Mouse (Mus musculus): ENCODE measurements around the gene Cyp2d10. TPM values are rescaled to one million over a fixed set of nuclear protein-coding genes. Genes with fewer than 3 reads are reported as not detected.
"Not testable (repeated sequence)": the region's sequence is repeated elsewhere in the genome, so short reads cannot be mapped to it uniquely, and the experiment has no call there.

The Cyp2d10 gene
- polyA plus RNA-seq, 1 experiment from 2014 or later, result not detected

DNA sequence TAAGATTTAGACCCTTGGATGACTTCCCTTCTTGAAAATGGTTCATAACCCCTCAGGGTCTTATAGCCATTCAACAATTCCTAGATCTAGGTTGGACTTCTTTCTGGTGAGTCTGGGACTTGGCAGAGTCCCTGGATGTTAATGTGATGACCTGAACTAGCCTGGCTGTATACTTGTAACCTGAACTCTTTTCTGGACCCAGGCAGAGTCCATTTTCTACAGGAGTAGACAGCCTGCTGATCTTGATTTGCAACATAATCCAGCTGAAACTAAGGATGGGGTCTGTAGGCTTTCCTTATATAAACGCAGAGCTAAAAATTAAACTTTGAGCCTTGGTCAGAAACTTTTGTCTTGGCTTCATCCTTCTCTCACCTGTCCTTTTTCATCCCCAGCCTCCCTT is 11.6 kb upstream of the Cyp2d10 start:
- 100% methylated on average over 1 of the region's 1 CpGs for WGBS (ENCODE audit: missing documents)
- Histone ChIP-seq H3K79me2 (ENCODE audit: inconsistent target) (no peaks in the 10 kb centered on the region), H3K4me3 (ENCODE audit: inconsistent target) (no peak overlapping the region), H3K36me3 (ENCODE audit: inconsistent target) (no peaks in the 10 kb centered on the region), H3K27ac (no peak overlapping the region)

DNA sequence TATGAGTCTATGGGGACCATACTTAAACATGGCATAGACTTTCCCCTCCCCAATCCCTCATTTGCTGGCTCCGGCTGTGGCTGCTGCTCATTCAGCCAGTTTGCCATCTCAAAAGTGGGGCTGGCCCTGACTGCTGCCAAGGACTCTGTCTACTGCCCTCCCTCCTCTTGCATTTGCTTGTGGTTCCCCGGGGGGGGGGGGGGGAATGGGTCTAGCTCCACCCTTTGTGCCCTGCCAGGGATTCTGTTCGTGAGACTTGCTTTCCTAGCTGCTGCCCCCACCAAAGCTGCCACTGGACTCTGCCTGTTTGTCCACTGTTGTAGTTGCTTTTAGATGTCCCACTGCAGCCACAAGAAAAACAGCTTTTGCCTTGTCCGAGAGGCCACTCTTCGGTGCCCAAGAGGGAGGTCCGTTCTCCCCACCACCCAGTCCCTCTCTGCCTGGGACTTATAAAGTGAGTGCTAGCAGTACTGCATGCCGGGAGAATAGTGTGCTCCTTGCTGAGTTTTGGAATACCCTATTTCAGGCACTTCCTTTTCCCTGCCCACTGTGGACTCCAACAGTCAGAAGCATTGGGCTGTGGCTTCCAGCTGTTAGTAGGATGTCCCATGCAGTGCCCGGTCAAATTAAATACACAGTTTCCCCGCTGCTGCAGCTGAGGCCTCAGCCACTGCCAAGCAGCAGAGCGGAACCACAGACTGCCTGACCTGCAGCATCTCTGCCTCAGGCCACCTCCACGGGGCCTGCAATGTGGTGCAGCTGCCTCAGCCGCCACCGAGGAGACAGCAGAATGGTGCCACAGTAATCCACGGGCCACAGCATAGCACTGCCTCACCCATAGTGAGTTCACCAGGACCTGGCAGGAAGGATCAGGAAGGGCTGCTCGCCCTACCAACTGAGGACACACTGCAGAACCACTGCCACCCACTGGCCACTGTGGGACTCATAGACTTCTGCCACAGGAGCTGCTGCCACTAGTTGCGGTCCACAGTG is 10.1 kb upstream of the Cyp2d10 start:
- Histone ChIP-seq H3K36me3 (ENCODE audit: inconsistent target) (no peaks in the 10 kb centered on the region), H3K4me3 (ENCODE audit: inconsistent target) (no peak overlapping the region), H3K27ac (no peak overlapping the region), H3K79me2 (ENCODE audit: inconsistent target) (no peaks in the 10 kb centered on the region)
- 52% methylated on average over 16 of the region's 16 CpGs for WGBS (ENCODE audit: missing documents)

DNA sequence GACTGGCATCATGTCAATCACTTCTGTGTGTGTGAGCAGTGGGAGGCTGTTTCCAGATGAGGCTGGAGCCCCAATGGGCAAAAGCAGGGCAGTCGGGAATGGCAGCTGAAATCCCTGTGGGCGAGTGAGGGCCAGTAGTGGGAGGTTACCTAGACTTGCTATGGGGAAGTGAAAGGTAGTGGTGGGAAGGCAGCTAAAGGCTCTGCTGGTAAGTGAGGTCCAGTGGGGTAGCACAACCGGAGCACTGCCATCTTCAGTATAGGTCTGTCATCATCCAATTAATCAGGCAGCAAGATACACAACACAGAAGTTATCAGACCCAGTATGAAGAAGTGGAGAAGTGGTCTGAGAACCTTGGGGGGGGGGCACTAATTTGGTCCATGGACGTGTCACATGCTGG is 541 bp upstream of the Cyp2d10 start:
- no peak overlapping the region for H3K27ac ChIP-seq
- H3K79me2 ChIP-seq (ENCODE audit: inconsistent target), result no peaks in the 10 kb centered on the region
- H3K4me3 ChIP-seq (ENCODE audit: inconsistent target), result no peak overlapping the region
- 66% methylated on average over 4 of the region's 4 CpGs for WGBS (ENCODE audit: missing documents)
- no peaks in the 10 kb centered on the region for H3K36me3 ChIP-seq (ENCODE audit: inconsistent target)

DNA sequence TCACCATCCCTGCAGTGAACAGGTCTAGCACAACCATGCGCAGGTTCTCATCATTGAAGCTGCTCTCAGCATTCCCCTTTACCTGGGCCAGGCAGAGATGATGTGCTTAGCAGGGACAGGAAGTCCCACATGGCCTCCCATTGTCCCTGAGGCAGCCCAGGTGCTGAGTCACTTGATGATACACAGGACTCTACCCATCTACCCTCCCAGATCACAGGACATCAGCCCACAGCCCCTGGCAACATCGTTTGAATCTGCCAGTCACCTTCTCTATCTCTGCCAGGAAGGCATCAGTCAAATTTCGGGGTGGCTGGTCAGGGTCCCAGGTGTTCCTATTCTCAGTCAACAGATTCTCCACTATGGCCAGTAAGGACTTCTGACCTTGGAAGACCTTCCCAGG is 2.8 kb downstream of the Cyp2d10 start:
- H3K79me2 ChIP-seq (ENCODE audit: inconsistent target), result no peaks in the 10 kb centered on the region
- 84% methylated on average over 3 of the region's 3 CpGs for WGBS (ENCODE audit: missing documents)
- no peaks in the 10 kb centered on the region for H3K36me3 ChIP-seq (ENCODE audit: inconsistent target)
- no peak overlapping the region for H3K27ac ChIP-seq
- H3K4me3 ChIP-seq (ENCODE audit: inconsistent target), result no peak overlapping the region

DNA sequence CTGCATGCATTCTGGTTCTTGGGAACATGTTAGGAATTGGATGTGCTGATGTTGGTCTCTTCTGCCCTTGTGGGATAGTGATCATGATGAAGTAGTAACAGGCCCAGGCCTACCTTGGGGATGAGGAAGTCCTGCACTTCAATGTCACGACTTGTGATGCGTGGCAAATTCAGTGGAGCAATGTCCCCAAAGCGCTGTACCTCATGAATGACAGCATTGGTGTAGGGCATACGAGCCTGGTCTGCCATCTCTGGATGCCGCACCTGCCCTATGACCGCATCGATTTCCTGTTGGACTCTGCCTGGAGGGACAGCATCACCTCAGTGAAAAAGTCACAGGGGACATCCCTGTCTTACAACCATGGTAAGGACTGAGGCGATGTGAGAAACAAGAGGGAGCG is 3.4 kb downstream of the Cyp2d10 start:
- Histone ChIP-seq H3K27ac (no peak overlapping the region), H3K36me3 (ENCODE audit: inconsistent target) (no peaks in the 10 kb centered on the region), H3K4me3 (ENCODE audit: inconsistent target) (no peak overlapping the region), H3K79me2 (ENCODE audit: inconsistent target) (no peaks in the 10 kb centered on the region)
- WGBS (ENCODE audit: missing documents), result 96% methylated on average over 5 of the region's 9 CpGs

DNA sequence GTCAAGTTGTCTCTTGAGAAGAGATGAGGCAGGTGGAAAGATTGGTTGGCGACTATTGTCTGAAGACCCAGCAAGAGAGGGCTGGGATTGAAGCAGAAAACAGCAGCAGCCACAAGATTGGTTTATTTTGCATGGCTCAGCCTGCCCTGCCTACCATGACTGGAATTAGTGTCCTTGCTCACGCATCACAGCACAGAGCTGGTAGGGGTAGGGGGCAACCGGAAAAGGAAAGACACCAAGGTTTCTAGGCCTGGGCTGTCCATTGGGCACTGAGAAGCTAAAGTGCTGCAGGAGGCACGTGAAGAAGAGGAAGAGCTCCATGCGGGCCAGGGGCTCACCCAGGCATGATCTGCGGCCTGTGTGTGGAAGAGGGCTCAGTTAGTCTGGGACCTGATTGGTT is 4.3 kb downstream of the Cyp2d10 start:
- H3K27ac ChIP-seq, result no peak overlapping the region
- H3K36me3 ChIP-seq (ENCODE audit: inconsistent target), result no peaks in the 10 kb centered on the region
- no peak overlapping the region for H3K4me3 ChIP-seq (ENCODE audit: inconsistent target)
- no peaks in the 10 kb centered on the region for H3K79me2 ChIP-seq (ENCODE audit: inconsistent target)
- 86% methylated on average over 6 of the region's 6 CpGs for WGBS (ENCODE audit: missing documents)

DNA sequence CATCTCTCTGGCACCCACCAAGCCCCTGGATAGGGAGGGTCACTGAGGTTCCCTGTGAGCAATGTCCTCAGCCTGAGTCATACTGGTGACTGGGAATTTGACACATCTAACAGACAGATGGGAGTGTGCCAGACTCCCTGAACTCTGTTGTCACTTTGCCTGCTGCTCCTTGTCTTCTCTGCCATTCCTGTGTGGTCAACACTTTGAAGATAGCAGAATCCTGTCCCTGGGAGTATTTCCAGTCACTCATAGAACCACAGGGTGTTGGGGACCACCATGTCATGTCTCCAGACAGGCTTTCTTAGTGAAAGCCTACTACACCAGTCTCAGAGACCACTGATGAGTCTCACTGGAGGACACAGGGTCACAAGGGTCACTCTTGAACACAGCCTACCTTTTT is 4.9 kb downstream of the Cyp2d10 start:
- Histone ChIP-seq H3K27ac (no peak overlapping the region), H3K36me3 (ENCODE audit: inconsistent target) (no peaks in the 10 kb centered on the region), H3K4me3 (ENCODE audit: inconsistent target) (no peak overlapping the region), H3K79me2 (ENCODE audit: inconsistent target) (no peaks in the 10 kb centered on the region)

DNA sequence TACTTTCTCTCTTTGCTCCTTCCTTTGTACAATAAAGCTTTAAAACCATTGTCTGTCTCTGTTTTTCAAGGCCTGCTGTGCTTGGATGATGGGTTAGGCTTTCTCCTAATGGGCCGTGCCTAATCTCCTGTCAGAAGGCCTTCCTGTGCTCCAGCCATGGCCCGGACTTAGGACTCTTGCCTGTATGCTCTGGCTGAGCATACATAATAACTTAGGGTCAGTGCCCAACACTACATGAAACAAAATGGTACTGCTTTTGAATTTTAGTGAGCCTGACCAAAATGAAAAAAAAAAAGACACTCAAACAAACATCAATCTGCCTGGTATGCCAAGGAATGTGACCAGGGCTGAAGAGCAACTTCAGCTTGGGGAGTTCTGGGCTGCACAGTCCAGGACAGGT is 5.5 kb downstream of the Cyp2d10 start:
- H3K36me3 ChIP-seq (ENCODE audit: inconsistent target), result no peaks in the 10 kb centered on the region
- H3K79me2 ChIP-seq (ENCODE audit: inconsistent target), result no peaks in the 10 kb centered on the region
- WGBS (ENCODE audit: missing documents), result 85% methylated on average over 2 of the region's 2 CpGs
- no peak overlapping the region for H3K27ac ChIP-seq
- no peak overlapping the region for H3K4me3 ChIP-seq (ENCODE audit: inconsistent target)

DNA sequence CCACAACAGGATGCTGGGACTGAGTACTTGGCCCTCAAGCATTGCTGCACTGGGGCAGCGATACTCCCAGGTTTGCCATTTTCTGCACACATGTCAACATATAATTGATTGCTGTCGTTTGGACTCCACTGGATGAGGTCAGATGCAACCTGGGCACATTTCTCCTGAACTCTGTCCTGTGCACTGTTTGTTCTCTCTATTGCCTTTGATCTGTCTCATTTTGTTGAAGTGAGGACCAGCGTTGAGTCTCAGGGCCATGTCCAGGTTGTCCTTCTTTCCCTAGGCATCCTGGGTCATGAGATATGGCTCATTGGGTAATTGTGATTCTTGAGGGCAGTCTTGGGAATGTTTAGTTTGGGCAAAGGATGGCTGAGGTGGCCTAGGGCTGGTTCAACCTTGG is 11.0 kb downstream of the Cyp2d10 start:
- not testable (repeated sequence) for H3K4me3 ChIP-seq (ENCODE audit: inconsistent target); H3K27ac ChIP-seq; H3K79me2 ChIP-seq (ENCODE audit: inconsistent target); H3K36me3 ChIP-seq (ENCODE audit: inconsistent target)
- WGBS (ENCODE audit: missing documents), result 93% methylated on average over 3 of the region's 3 CpGs

DNA sequence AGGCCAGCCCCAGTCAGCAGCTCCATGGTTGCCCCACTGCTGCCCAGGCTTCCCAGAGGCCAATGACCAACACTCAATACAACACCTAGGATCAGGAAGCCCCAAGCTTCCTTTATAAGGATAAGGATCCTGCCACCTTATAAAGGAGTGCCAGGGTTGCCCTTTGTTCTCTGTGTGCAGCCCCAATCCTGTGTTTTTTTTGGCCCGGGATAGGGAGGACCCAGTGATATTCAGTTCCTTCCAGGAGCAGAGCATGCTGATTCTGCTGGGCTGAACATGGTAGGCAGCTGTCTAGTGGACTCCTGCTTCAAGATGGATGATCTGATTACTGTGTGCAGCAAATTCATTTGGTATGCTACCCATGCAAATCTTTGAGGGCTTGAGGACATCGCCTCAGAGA is 13.1 kb downstream of the Cyp2d10 start, which contains the start of gene Cyp2d11:
Cyp2d11 (minus strand) TSS at position 101 of the 400 bp plus-strand sequence.
- 93% methylated on average over 2 of the region's 2 CpGs for WGBS (ENCODE audit: missing documents)
- not testable (repeated sequence) for H3K79me2 ChIP-seq (ENCODE audit: inconsistent target); H3K4me3 ChIP-seq (ENCODE audit: inconsistent target); H3K36me3 ChIP-seq (ENCODE audit: inconsistent target); H3K27ac ChIP-seq

DNA sequence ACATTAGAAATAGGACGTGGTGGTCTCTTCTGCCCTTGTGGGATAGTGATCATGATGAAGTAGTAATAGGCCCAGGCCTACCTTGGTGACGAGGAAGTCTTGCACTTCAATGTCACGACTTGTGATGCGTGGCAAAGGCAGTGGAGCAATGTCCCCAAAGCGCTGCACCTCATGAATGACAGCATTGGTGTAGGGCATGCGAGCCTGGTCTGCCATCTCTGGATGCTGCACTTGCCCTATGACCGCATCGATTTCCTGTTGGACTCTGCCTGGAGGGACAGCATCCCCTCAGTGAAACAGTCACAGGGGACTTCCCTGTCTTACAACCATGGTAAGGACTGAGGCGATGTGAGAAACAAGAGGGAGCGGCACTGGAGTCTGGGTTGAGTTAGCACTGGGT is 17.1 kb downstream of the Cyp2d10 start:
- H3K27ac ChIP-seq; H3K4me3 ChIP-seq (ENCODE audit: inconsistent target); H3K36me3 ChIP-seq (ENCODE audit: inconsistent target); H3K79me2 ChIP-seq (ENCODE audit: inconsistent target): not testable (repeated sequence)
- 90% methylated on average over 8 of the region's 10 CpGs for WGBS (ENCODE audit: missing documents)

DNA sequence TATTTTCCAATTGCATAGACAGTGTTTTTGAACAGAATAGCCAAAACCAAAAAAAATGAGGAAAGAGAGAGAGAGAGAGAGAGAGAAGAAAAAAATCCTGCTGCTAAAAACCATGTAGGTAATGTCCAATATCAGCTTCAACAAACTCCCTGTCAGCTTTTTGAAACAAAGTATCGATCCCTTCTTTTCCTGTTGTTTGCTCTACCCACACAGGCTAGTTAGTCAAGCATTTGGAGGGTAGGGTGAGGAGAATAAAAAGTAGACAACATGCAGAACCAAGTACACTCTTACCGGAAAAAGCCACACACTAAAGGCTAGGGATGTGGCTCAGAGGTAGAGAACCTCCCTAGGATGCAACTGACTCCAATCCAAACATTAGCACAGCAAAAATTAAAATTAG is 21.3 kb downstream of the Cyp2d10 start:
- Histone ChIP-seq H3K27ac (no peak overlapping the region), H3K36me3 (ENCODE audit: inconsistent target) (no peaks in the 10 kb centered on the region), H3K79me2 (ENCODE audit: inconsistent target) (no peaks in the 10 kb centered on the region), H3K4me3 (ENCODE audit: inconsistent target) (no peak overlapping the region)
- WGBS (ENCODE audit: missing documents), result 94% methylated on average over 2 of the region's 2 CpGs

DNA sequence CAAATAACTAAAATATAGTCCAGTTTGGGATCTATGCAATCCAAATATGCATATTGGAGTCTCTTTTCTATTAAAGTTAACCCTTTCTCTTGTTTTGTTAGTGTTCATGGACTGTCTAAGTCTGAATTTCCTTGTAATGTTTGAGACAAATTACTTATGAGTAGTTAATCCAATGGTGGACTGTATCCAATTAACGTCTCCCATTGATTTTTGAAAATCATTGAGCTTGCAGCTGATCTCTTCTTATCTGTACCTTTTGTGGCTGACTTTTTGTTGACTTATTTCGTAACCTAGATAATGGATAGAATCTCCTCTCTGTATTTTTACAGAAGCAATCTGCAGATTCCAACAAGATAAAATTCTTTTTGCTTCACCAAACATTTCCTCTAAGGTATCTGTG is 24.6 kb downstream of the Cyp2d10 start:
- Histone ChIP-seq H3K79me2 (ENCODE audit: inconsistent target) (no peaks in the 10 kb centered on the region), H3K4me3 (ENCODE audit: inconsistent target) (no peak overlapping the region)
- 93% methylated on average over 2 of the region's 2 CpGs for WGBS (ENCODE audit: missing documents)

DNA sequence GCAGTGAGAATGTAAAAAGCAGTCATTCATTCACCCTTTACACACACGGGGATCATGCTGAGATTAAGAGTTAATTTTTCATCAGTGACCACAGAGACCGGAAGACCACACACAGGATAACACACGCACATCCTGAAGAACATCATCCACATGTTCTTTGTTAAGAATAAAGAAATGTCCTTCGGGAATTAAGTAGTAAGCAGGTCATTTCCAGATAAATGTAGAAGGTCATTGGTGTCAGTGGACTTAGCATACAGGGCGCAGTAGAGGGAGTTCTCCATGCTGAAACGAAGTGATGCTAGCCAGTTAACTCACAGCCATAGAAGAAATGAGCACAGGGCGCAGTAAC is 26.3 kb downstream of the Cyp2d10 start:
- H3K27ac ChIP-seq, result no peak overlapping the region
- no peaks in the 10 kb centered on the region for H3K79me2 ChIP-seq (ENCODE audit: inconsistent target)
- 55% methylated on average over 7 of the region's 7 CpGs for WGBS (ENCODE audit: missing documents)
- no peak overlapping the region for H3K4me3 ChIP-seq (ENCODE audit: inconsistent target)
- no peaks in the 10 kb centered on the region for H3K36me3 ChIP-seq (ENCODE audit: inconsistent target)

More for the DNA sequence above, 24.6 kb downstream of the Cyp2d10 start:
- Histone ChIP-seq H3K27ac (no peak overlapping the region), H3K36me3 (ENCODE audit: inconsistent target) (no peaks in the 10 kb centered on the region)

DNA sequence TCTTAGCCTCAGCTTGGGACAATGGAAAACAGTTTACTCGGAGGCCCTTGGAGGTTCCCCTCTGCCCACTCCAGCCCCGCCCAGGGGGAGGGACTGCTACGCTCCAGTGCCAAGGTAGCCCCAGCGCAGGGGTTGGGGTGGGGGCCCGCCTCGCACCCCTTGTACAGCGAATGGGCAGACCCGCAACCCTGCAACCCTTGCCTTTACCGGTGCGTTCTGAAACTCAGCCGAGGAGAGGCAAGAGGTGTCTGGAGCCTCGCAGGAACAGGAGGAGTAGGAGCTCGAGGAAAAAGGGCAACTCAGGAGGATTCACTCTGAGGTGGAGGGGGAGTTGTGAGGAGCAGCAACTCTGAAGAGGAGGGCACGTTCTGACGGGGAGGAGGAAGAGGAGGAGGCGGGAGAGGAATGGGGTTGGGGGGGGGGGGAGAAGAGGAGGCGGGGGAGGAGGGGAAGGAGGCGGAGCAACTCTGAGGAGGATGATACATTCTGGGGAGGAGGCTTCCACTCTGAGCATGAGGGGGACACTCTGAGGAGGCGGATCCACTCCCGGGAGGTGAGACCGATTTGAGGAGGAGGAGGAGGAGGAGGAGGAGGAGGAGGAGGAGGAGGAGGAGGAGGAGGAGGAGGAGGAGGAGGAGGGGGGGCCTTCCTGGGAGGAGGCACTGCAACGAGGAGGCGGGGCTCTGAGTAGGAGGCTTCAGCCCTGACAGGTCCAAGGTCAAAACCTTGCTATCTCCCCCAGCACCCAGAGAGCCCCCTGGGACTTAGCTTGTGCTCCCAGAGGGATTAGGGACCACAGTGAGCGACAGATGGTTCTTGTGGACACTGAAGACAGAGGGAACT is 26.9 kb downstream of the Cyp2d10 start, which contains the start of gene Cyp2d22:
Cyp2d22 (minus strand) TSS at position 390 of the 843 bp plus-strand sequence.
- H3K27ac ChIP-seq, result no peak within 1 kb of the TSS
- H3K36me3 ChIP-seq (ENCODE audit: inconsistent target), result no peaks in the 10 kb centered on the region
- no peak within 1 kb of the TSS for H3K4me3 ChIP-seq (ENCODE audit: inconsistent target)
- no peaks in the 10 kb centered on the region for H3K79me2 ChIP-seq (ENCODE audit: inconsistent target)
- 8% methylated on average over 12 of the region's 24 CpGs for WGBS (ENCODE audit: missing documents)
